Mouse (Mus musculus) embryo, embryonic 11.5 days (tissue): ENCODE results near the gene Ulk4.
A peak's percentile ranks its signal among the peaks of the same experiment; 100 is the strongest.

Source experiments
- DNase-seq: peaks from one replicate; pipeline ENCODE4 v3.0.0-alpha.2; 2012; ENCODE audit warnings: low read depth, low spot score

Ulk4 gene

GRCm38 (mm10) chr9:121107643-121108042 is 169.4 kb downstream of the Ulk4 start:
- DNase-seq: no peak

GRCm38 (mm10) chr9:121107101-121107500 is 169.9 kb downstream of the Ulk4 start:
- no peak for DNase-seq

- DNase-seq: no peak
Observed at GRCm38 (mm10) chr9:121101516-121101915, 175.5 kb downstream of the Ulk4 start.

GRCm38 (mm10) chr9:121099453-121099852 is 177.5 kb downstream of the Ulk4 start:
- DNase-seq: no peak

- DNase-seq: no peak
Observed at GRCm38 (mm10) chr9:121093760-121094159, 183.2 kb downstream of the Ulk4 start.

- no peak for DNase-seq
Observed at GRCm38 (mm10) chr9:121092568-121092967, 184.4 kb downstream of the Ulk4 start.

- no peak for DNase-seq
Observed at GRCm38 (mm10) chr9:121091016-121091735, 185.8 kb downstream of the Ulk4 start.

GRCm38 (mm10) chr9:121087661-121088060 is 189.3 kb downstream of the Ulk4 start:
- no peak for DNase-seq

GRCm38 (mm10) chr9:121084191-121084590 is 192.8 kb downstream of the Ulk4 start:
- no peak for DNase-seq

- DNase-seq: no peak
Observed at GRCm38 (mm10) chr9:121080834-121081233, 196.2 kb downstream of the Ulk4 start.

GRCm38 (mm10) chr9:121080413-121080812 is 196.6 kb downstream of the Ulk4 start:
- DNase-seq: no peak

- peak; percentile 20 for DNase-seq
Observed at GRCm38 (mm10) chr9:121079388-121080088, 197.5 kb downstream of the Ulk4 start.

- DNase-seq: no peak
Observed at GRCm38 (mm10) chr9:121076291-121076690, 200.7 kb downstream of the Ulk4 start.

- no peak for DNase-seq
Observed at GRCm38 (mm10) chr9:121075246-121075645, 201.8 kb downstream of the Ulk4 start.

GRCm38 (mm10) chr9:121074726-121075125 is 202.3 kb downstream of the Ulk4 start:
- DNase-seq: no peak

- DNase-seq: no peak
Observed at GRCm38 (mm10) chr9:121072127-121072757, 204.8 kb downstream of the Ulk4 start.

GRCm38 (mm10) chr9:121071461-121072126 is 205.4 kb downstream of the Ulk4 start:
- no peak for DNase-seq

GRCm38 (mm10) chr9:121071050-121071449 is 205.9 kb downstream of the Ulk4 start:
- no peak for DNase-seq

- DNase-seq: no peak
Observed at GRCm38 (mm10) chr9:121068115-121068514, 208.9 kb downstream of the Ulk4 start.

GRCm38 (mm10) chr9:121067043-121067442 is 210.0 kb downstream of the Ulk4 start:
- DNase-seq: no peak

GRCm38 (mm10) chr9:121065383-121065978 is 211.5 kb downstream of the Ulk4 start:
- DNase-seq: no peak
